Mouse (Mus musculus): Measurements from ENCODE around the gene Strbp. TPM values are rescaled to one million over a fixed set of nuclear protein-coding genes. Genes with fewer than 3 reads are reported as not detected.

The Strbp gene
- polyA plus RNA-seq, 1 experiment = 49.5 TPM

GRCm38 (mm10) chr2:37549346-37550012, 154.2 kb downstream of the Strbp start:
- Histone ChIP-seq H3K27ac (ENCODE audit: insufficient read depth, low read length) (no peak overlapping the region; the same call in 1 of the 2 replicates), H3K27me3 (ENCODE audit: control insufficient read depth, insufficient read depth, low read length) (no peaks in the 10 kb centered on the region), H3K4me1 (ENCODE audit: control insufficient read depth, insufficient read depth, low read length) (peaks cover 13% of the 10 kb centered on the region; the same call in 1 of the 2 replicates), H3K4me3 (replicated peaks; ENCODE audit: insufficient read depth, low read depth, low read length) (no peak overlapping the region)
- DNase-seq = peak; percentile 30 to 70
- TF ChIP-seq CTCF (IDR thresholded peaks at IDR 0.05; ENCODE audit: borderline replicate concordance, insufficient read depth, low read depth, low read length) = no peak
- TF ChIP-seq POLR2A (IDR thresholded peaks at IDR 0.05; ENCODE audit: borderline replicate concordance, insufficient read depth, low read length) = no peak
- WGBS = 55% methylated on average over 1 of the region's 1 CpGs

DNA sequence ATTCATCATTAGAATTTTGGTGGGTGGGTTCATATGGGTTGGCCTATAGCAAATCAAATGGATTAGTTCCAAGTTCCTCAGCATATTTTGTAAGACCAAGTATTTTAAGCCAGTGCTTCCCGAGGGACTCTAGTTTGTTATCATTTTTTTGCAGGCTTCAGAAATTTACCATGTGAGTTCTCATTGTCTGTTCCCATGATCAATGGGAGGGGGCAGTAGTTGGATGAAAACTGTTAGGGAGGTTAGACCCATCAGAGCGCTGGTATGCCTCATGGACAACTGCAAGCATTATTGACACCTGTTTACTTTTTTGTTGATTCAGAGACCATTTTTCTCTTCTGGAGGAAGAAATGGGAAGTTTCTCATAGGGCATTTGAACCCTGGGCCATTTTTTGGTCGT, 172.0 kb downstream of the Strbp start:
- no peak overlapping the region for H3K27ac ChIP-seq (ENCODE audit: insufficient read depth, low read length)
- 76% methylated on average over 3 of the region's 3 CpGs for WGBS
- no peaks in the 10 kb centered on the region for H3K27me3 ChIP-seq (ENCODE audit: control insufficient read depth, insufficient read depth, low read length)
- no peaks in the 10 kb centered on the region for H3K4me1 ChIP-seq (ENCODE audit: control insufficient read depth, insufficient read depth, low read length)
- no peak for DNase-seq
- no peak overlapping the region for H3K4me3 ChIP-seq (replicated peaks; ENCODE audit: insufficient read depth, low read depth, low read length)
- TF ChIP-seq CTCF (IDR thresholded peaks at IDR 0.05; ENCODE audit: borderline replicate concordance, insufficient read depth, low read depth, low read length) (no peak), POLR2A (IDR thresholded peaks at IDR 0.05; ENCODE audit: borderline replicate concordance, insufficient read depth, low read length) (no peak)

DNA sequence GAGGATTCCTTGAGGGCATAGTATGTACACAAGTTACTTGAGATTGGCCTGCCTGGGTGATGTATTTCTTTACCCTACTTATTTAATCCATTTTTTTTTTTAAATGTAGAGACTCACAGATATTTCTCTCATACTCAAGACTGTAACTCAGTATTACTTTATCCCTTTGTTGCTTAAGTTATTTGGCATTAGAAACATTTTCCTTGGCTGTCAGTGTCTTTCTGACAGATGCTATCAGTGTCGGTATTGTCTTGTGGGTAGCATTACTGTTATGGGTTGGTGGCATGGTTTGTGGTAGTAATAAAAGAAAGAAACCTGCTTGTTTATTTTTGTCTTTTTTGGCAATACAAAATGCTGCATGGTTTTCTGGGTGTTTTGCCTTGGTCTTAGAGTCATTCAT, 172.9 kb downstream of the Strbp start:
- WGBS = 49% methylated on average over 1 of the region's 1 CpGs
- H3K27me3 ChIP-seq (ENCODE audit: control insufficient read depth, insufficient read depth, low read length) = no peaks in the 10 kb centered on the region
- H3K4me3 ChIP-seq (replicated peaks; ENCODE audit: insufficient read depth, low read depth, low read length) = no peak overlapping the region
- no peak overlapping the region for H3K27ac ChIP-seq (ENCODE audit: insufficient read depth, low read length)
- no peaks in the 10 kb centered on the region for H3K4me1 ChIP-seq (ENCODE audit: control insufficient read depth, insufficient read depth, low read length)
- DNase-seq = no peak
- TF ChIP-seq POLR2A (IDR thresholded peaks at IDR 0.05; ENCODE audit: borderline replicate concordance, insufficient read depth, low read length) = no peak
- no peak for TF ChIP-seq CTCF (IDR thresholded peaks at IDR 0.05; ENCODE audit: borderline replicate concordance, insufficient read depth, low read depth, low read length)

- no peak for DNase-seq
- Histone ChIP-seq H3K4me1 (ENCODE audit: control insufficient read depth, insufficient read depth, low read length) (no peaks in the 10 kb centered on the region), H3K27me3 (ENCODE audit: control insufficient read depth, insufficient read depth, low read length) (no peaks in the 10 kb centered on the region), H3K27ac (ENCODE audit: insufficient read depth, low read length) (no peak overlapping the region), H3K4me3 (replicated peaks; ENCODE audit: insufficient read depth, low read depth, low read length) (no peak overlapping the region)
- 95% methylated on average over 2 of the region's 2 CpGs for WGBS
- no peak for TF ChIP-seq POLR2A (IDR thresholded peaks at IDR 0.05; ENCODE audit: borderline replicate concordance, insufficient read depth, low read length)
- TF ChIP-seq CTCF (IDR thresholded peaks at IDR 0.05; ENCODE audit: borderline replicate concordance, insufficient read depth, low read depth, low read length) = no peak
Measured at GRCm38 (mm10) chr2:37529397-37529796, 174.3 kb downstream of the Strbp start.

DNA sequence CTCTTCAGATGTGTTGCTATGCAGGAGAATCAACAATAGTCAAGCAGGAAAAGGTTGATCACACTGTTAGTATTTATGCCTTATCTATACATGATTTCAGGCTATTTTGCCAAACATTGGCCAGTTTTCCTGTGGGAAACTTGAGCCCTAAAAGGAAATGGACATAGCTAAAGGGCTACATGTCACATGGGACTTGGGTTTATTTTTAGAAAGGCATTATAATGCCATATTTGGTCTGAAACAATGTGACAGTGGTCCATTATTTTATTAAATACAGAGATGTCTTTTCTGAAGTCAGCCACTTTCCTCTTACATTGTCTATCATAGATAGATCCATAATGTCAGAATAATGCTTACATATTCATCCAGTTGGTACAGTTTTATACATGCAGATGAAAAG, 176.1 kb downstream of the Strbp start:
- H3K27ac ChIP-seq (ENCODE audit: insufficient read depth, low read length) = no peak overlapping the region
- no peaks in the 10 kb centered on the region for H3K4me1 ChIP-seq (ENCODE audit: control insufficient read depth, insufficient read depth, low read length)
- no peaks in the 10 kb centered on the region for H3K27me3 ChIP-seq (ENCODE audit: control insufficient read depth, insufficient read depth, low read length)
- no peak for DNase-seq
- H3K4me3 ChIP-seq (replicated peaks; ENCODE audit: insufficient read depth, low read depth, low read length) = no peak overlapping the region
- TF ChIP-seq POLR2A (IDR thresholded peaks at IDR 0.05; ENCODE audit: borderline replicate concordance, insufficient read depth, low read length) (no peak), CTCF (IDR thresholded peaks at IDR 0.05; ENCODE audit: borderline replicate concordance, insufficient read depth, low read depth, low read length) (no peak)

GRCm38 (mm10) chr2:37519286-37519640, 184.4 kb downstream of the Strbp start:
- Histone ChIP-seq H3K27ac (ENCODE audit: insufficient read depth, low read length) (no peak overlapping the region), H3K27me3 (ENCODE audit: control insufficient read depth, insufficient read depth, low read length) (no peaks in the 10 kb centered on the region), H3K4me3 (replicated peaks; ENCODE audit: insufficient read depth, low read depth, low read length) (no peak overlapping the region), H3K4me1 (ENCODE audit: control insufficient read depth, insufficient read depth, low read length) (peaks cover 15% of the 10 kb centered on the region)
- TF ChIP-seq CTCF (IDR thresholded peaks at IDR 0.05; ENCODE audit: borderline replicate concordance, insufficient read depth, low read depth, low read length) (no peak), POLR2A (IDR thresholded peaks at IDR 0.05; ENCODE audit: borderline replicate concordance, insufficient read depth, low read length) (no peak)
- 90% methylated on average over 1 of the region's 1 CpGs for WGBS
- DNase-seq = no peak

DNA sequence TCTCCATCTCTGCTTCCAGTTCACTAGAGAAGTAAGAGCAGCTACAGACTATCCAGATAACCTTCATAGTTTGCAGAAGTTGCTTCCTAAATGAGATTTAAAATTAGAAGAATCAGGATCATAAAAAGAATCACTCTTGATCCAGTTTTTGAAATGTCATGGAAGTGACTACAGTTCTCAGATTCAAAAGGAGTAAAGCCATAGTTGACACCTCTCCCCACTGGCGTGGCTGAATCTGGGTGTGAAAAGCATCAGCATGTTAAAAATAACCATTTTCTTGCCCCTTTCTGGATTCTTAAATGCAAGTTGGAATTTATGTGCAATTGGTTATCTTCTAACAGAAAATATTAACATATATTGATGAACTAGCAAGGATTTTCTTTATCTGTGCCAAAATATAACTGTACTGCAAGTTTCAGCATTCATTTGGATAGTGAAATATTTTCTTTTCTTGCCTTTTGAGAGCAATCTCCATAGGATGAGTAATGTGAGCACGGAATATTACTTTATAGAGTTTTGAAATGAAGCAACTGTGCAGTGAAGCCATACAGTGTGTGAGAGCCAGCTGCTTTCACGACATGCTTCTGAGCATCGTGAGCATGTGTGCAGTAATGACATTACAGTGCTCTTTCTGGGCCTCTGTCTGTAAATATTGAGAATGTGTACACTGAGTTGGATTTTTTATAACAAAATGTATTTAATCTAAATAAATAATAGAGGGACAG, 184.9 kb downstream of the Strbp start:
- H3K4me3 ChIP-seq (replicated peaks; ENCODE audit: insufficient read depth, low read depth, low read length) = no peak overlapping the region
- no peak for DNase-seq
- peaks cover 15% of the 10 kb centered on the region for H3K4me1 ChIP-seq (ENCODE audit: control insufficient read depth, insufficient read depth, low read length)
- H3K27me3 ChIP-seq (ENCODE audit: control insufficient read depth, insufficient read depth, low read length) = no peaks in the 10 kb centered on the region
- WGBS = 86% methylated on average over 4 of the region's 4 CpGs
- no peak overlapping the region for H3K27ac ChIP-seq (ENCODE audit: insufficient read depth, low read length)
- TF ChIP-seq CTCF (IDR thresholded peaks at IDR 0.05; ENCODE audit: borderline replicate concordance, insufficient read depth, low read depth, low read length) = no peak
- TF ChIP-seq POLR2A (IDR thresholded peaks at IDR 0.05; ENCODE audit: borderline replicate concordance, insufficient read depth, low read length) = no peak

DNA sequence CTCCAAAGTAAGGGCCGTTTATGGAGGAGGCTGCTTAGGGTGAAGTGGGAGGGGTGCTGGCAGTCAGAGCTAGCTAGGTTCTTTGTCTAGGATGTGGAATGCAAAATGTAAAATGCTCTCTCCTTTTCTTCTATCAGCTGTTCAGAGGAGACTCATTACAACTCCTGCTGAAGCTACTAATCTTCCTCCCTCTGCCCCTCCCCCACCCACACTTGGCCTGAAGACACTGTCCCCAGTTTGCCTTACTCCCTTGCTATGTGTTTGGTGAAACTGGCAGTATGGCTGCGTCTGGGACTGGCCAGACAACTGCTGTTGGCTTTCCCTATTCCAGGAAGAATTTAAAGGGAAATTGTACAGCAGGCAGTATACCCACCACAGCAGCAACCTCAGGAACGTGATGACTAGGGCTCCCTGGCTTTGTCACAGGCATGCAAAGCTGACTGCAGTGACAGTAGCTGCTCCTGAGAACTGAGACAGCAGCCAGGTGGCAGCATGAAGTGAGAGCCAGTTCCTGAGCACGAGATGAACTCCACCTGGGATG, 186.7 kb downstream of the Strbp start:
- peak; percentile 71 to 81 for DNase-seq
- H3K27ac ChIP-seq (ENCODE audit: insufficient read depth, low read length) = peak overlapping the region; percentile 40; the same call in 1 of the 2 replicates
- no peak overlapping the region for H3K4me3 ChIP-seq (replicated peaks; ENCODE audit: insufficient read depth, low read depth, low read length)
- H3K4me1 ChIP-seq (ENCODE audit: control insufficient read depth, insufficient read depth, low read length) = peaks cover 15% of the 10 kb centered on the region
- TF ChIP-seq CTCF (IDR thresholded peaks at IDR 0.05; ENCODE audit: borderline replicate concordance, insufficient read depth, low read depth, low read length) (peak; percentile 77), POLR2A (IDR thresholded peaks at IDR 0.05; ENCODE audit: borderline replicate concordance, insufficient read depth, low read length) (no peak)
- no peaks in the 10 kb centered on the region for H3K27me3 ChIP-seq (ENCODE audit: control insufficient read depth, insufficient read depth, low read length)
- WGBS = 7% methylated on average over 4 of the region's 4 CpGs

Data from cerebellum, adult 2 months (tissue).